Comparison of ENCODE assay signal across 8 mouse cellular contexts in the genomic region with DNA sequence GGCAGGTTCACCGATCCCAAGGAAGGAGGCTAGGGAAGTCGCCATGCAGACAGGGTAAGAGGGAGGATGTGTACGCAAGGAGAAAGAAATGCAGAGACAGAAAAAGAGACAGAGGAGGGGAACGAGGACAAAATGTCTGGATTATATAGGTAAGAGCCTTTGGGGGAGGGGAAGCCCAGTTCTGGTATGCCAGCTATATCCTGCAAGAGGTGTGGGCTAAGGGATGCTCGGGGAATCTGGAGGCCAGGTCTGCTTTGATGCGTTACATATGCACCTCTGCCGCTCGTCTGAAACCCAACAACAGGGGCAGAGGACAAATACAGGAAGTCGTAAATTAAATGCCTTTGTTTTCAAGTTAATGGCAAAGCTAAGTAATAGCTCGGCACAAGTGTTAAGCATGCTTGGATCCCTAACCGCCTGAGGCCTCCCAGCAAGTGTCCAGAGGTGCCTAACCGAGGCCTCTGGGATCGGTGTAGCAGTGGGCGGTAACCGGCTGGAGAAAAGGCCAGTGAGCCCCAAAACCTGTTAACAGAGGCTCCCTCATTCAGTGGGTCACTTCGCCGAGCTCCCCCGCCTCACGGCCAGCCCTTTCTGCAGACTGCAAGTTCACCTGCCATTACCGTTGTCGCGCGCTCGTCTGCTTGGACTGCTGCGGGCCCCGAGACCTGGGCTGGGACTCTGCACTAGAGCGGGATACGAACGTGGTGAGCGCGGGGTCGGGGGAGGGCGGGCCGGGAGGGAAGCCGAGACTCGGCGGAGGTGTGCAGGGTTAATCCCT. TPM values are rescaled to one million over a fixed set of nuclear protein-coding genes. Genes with fewer than 3 reads are reported as not detected.
DNase-seq lines count a peak whose midpoint lies in the region; ATAC-seq and TF ChIP-seq lines count a peak whose summit lies in the region.

No protein-coding gene starts in this region.

- peak; percentile 49 for ATAC-seq in embryonic facial prominence, embryonic 12.5 days (ENCODE audit: insufficient number of reproducible peaks, insufficient read depth, low FRiP score, low TSS enrichment)
- peak; percentile 68 for ATAC-seq in hindbrain, embryonic 16.5 days
- peak; percentile 14 for ATAC-seq in lung, postnatal 0 days

- H3K4me3 ChIP-seq in C2C12 (ENCODE audit: insufficient read depth, poor library complexity, severe bottlenecking), result peak overlapping the region; percentile 82
- peak overlapping the region; percentile 78 for H3K4me3 ChIP-seq in embryonic facial prominence, embryonic 12.5 days
- H3K4me3 ChIP-seq in hindbrain, embryonic 16.5 days (ENCODE audit: low read length), result peak overlapping the region; percentile 81
- peak overlapping the region; percentile 79 for H3K4me3 ChIP-seq in lung, postnatal 0 days (ENCODE audit: low read depth, low read length)

- H3K27me3 ChIP-seq in C2C12 (ENCODE audit: control insufficient read depth, insufficient read depth, insufficient read length), result no peaks in the 10 kb centered on the region
- H3K27me3 ChIP-seq in embryonic facial prominence, embryonic 12.5 days, result peaks cover 13% of the 10 kb centered on the region; the same call in 1 of the 2 replicates
- H3K27me3 ChIP-seq in hindbrain, embryonic 16.5 days (replicated peaks; ENCODE audit: control insufficient read depth, insufficient read depth, low read length), result peaks cover 24% of the 10 kb centered on the region
- H3K27me3 ChIP-seq in lung, postnatal 0 days (replicated peaks; ENCODE audit: insufficient read depth, low read length), result no peaks in the 10 kb centered on the region

- peaks cover 49% of the 10 kb centered on the region for H3K4me1 ChIP-seq in embryonic facial prominence, embryonic 12.5 days
- peaks cover 34% of the 10 kb centered on the region for H3K4me1 ChIP-seq in hindbrain, embryonic 16.5 days (ENCODE audit: control insufficient read depth, insufficient read depth, low read depth, low read length)
- H3K4me1 ChIP-seq in lung, postnatal 0 days (ENCODE audit: insufficient read depth, low read depth, low read length), result peaks cover 36% of the 10 kb centered on the region

- 6% methylated on average over 37 of the region's 37 CpGs for WGBS in embryonic facial prominence, embryonic 12.5 days
- WGBS in hindbrain, embryonic 16.5 days, result 7% methylated on average over 35 of the region's 37 CpGs
- WGBS in lung, postnatal 0 days, result 5% methylated on average over 36 of the region's 37 CpGs

- H3K79me3 ChIP-seq in C2C12 (ENCODE audit: low read depth), result peaks cover 34% of the 10 kb centered on the region

- no peak for TF ChIP-seq CTCF in C2C12 (IDR thresholded peaks at IDR 0.05; ENCODE audit: control insufficient read depth, insufficient read depth, insufficient read length)
- TF ChIP-seq CTCF in lung, postnatal 0 days (IDR thresholded peaks at IDR 0.05), result no peak

- peak; percentile 50 for DNase-seq in embryo, embryonic 11 days
- DNase-seq in embryo, embryonic 9.5 days (ENCODE audit: extremely low spot score), result no peak
- no peak for DNase-seq in lung, postnatal 0 days (ENCODE audit: low spot score)
- DNase-seq in testis, postnatal 14 days (ENCODE audit: low spot score), result peak; percentile 69
- DNase-seq in layer of hippocampus, adult 9-11 months, result no peak

- peak overlapping the region; percentile 52 for H3ac ChIP-seq in C2C12 (ENCODE audit: control insufficient read depth, insufficient read length, low read depth)

- H3K27ac ChIP-seq in embryonic facial prominence, embryonic 12.5 days, result peak overlapping the region; percentile 69
- H3K27ac ChIP-seq in hindbrain, embryonic 16.5 days (ENCODE audit: low read depth, low read length), result peak overlapping the region; percentile 92
- peak overlapping the region; percentile 82 for H3K27ac ChIP-seq in lung, postnatal 0 days (ENCODE audit: low read length)

- peak overlapping the region; percentile 79 for H3K9ac ChIP-seq in embryonic facial prominence, embryonic 12.5 days
- H3K9ac ChIP-seq in hindbrain, embryonic 16.5 days (ENCODE audit: low read depth, low read length), result peak overlapping the region; percentile 80
- H3K9ac ChIP-seq in lung, postnatal 0 days (replicated peaks; ENCODE audit: low read depth), result peak overlapping the region; percentile 23; the same call in 1 of the 2 replicates

- peaks cover 67% of the 10 kb centered on the region for H3K79me2 ChIP-seq in C2C12 (ENCODE audit: control insufficient read depth, insufficient read depth)

- no peaks in the 10 kb centered on the region for H3K9me3 ChIP-seq in embryonic facial prominence, embryonic 12.5 days
- H3K9me3 ChIP-seq in hindbrain, embryonic 16.5 days (ENCODE audit: control insufficient read depth, low read length), result no peaks in the 10 kb centered on the region
- H3K9me3 ChIP-seq in lung, postnatal 0 days (ENCODE audit: low read length), result no peaks in the 10 kb centered on the region

- H3K4me2 ChIP-seq in embryonic facial prominence, embryonic 12.5 days (replicated peaks), result peak overlapping the region; percentile 83
- peak overlapping the region; percentile 96 for H3K4me2 ChIP-seq in hindbrain, embryonic 16.5 days (ENCODE audit: low read length)
- peak overlapping the region; percentile 78 for H3K4me2 ChIP-seq in lung, postnatal 0 days (replicated peaks; ENCODE audit: low read depth, low read length)

- TF ChIP-seq EP300 in lung, postnatal 0 days (IDR thresholded peaks at IDR 0.05), result no peak

- peaks cover 25% of the 10 kb centered on the region for H3K36me3 ChIP-seq in C2C12 (ENCODE audit: control insufficient read depth, insufficient read depth)
- H3K36me3 ChIP-seq in embryonic facial prominence, embryonic 12.5 days, result peaks cover 25% of the 10 kb centered on the region
- peaks cover 10% of the 10 kb centered on the region for H3K36me3 ChIP-seq in hindbrain, embryonic 16.5 days (ENCODE audit: control insufficient read depth, insufficient read depth, low read length)
- H3K36me3 ChIP-seq in lung, postnatal 0 days (ENCODE audit: insufficient read depth, low read length), result peaks cover 18% of the 10 kb centered on the region; the same call in 1 of the 2 replicates

TF ChIP-seq in C2C12, 6 proteins besides CTCF, POLR2A, EP300 and RAD21:
- no peak for TF ChIP-seq MAX (IDR thresholded peaks at IDR 0.05)
- TF ChIP-seq CEBPB (IDR thresholded peaks at IDR 0.05; ENCODE audit: low read depth), result no peak
- no peak for TF ChIP-seq USF1 (IDR thresholded peaks at IDR 0.05; ENCODE audit: low read depth)
- no peak for TF ChIP-seq MYOD1 (IDR thresholded peaks at IDR 0.05; ENCODE audit: control insufficient read depth, insufficient read length, low read depth)
- TF ChIP-seq FOSL1 (IDR thresholded peaks at IDR 0.05; ENCODE audit: insufficient read depth, low read length, poor library complexity, severe bottlenecking), result no peak
- no peak for TF ChIP-seq MYOG (IDR thresholded peaks at IDR 0.05; ENCODE audit: control insufficient read depth, extremely low read depth, insufficient read length)

RNA-seq across cellular contexts. Expression of a gene that starts 2.4 kb away (rescaled TPM):
- polyA plus RNA-seq in C2C12 (2012; fragmentation: generic; extraction: Trizol), result 89.7 TPM
- polyA plus RNA-seq in embryonic facial prominence, embryonic 12.5 days (2016; fragmentation: Nextera tagmentation; extraction: Ambion mirVana), result 54.0 and 55.6 TPM in 2 replicates
- polyA plus RNA-seq in hindbrain, embryonic 16.5 days (2015; fragmentation: Nextera tagmentation; extraction: Ambion mirVana), result 45.8 and 46.6 TPM in 2 replicates
- polyA plus RNA-seq in lung, postnatal 0 days (2015; fragmentation: Nextera tagmentation; extraction: Ambion mirVana), result 86.1 and 97.7 TPM in 2 replicates

RNA-seq across cellular contexts. Expression of a gene that starts 6.6 kb away (rescaled TPM):
- 0.43 TPM for polyA plus RNA-seq in C2C12 (2012; fragmentation: generic; extraction: Trizol)
- polyA plus RNA-seq in embryonic facial prominence, embryonic 12.5 days (2016; fragmentation: Nextera tagmentation; extraction: Ambion mirVana), result 1.3 and 1.7 TPM in 2 replicates
- 3.3 and 4.4 TPM in 2 replicates for polyA plus RNA-seq in hindbrain, embryonic 16.5 days (2015; fragmentation: Nextera tagmentation; extraction: Ambion mirVana)
- polyA plus RNA-seq in lung, postnatal 0 days (2015; fragmentation: Nextera tagmentation; extraction: Ambion mirVana), result 9.1 and 10.7 TPM in 2 replicates

RNA-seq across cellular contexts. Expression of a gene that starts 9.3 kb away (rescaled TPM):
- 15.9 TPM for polyA plus RNA-seq in C2C12 (2012; fragmentation: generic; extraction: Trizol)
- polyA plus RNA-seq in embryonic facial prominence, embryonic 12.5 days (2016; fragmentation: Nextera tagmentation; extraction: Ambion mirVana), result 54.1 and 54.8 TPM in 2 replicates
- polyA plus RNA-seq in hindbrain, embryonic 16.5 days (2015; fragmentation: Nextera tagmentation; extraction: Ambion mirVana), result 125 and 134 TPM in 2 replicates
- 38.1 and 41.5 TPM in 2 replicates for polyA plus RNA-seq in lung, postnatal 0 days (2015; fragmentation: Nextera tagmentation; extraction: Ambion mirVana)

RNA-seq across cellular contexts. Expression of a gene that starts 11.7 kb away (rescaled TPM):
- 12.8 TPM for polyA plus RNA-seq in C2C12 (2012; fragmentation: generic; extraction: Trizol)
- 40.8 and 46.3 TPM in 2 replicates for polyA plus RNA-seq in embryonic facial prominence, embryonic 12.5 days (2016; fragmentation: Nextera tagmentation; extraction: Ambion mirVana)
- polyA plus RNA-seq in hindbrain, embryonic 16.5 days (2015; fragmentation: Nextera tagmentation; extraction: Ambion mirVana), result 75.8 and 78.6 TPM in 2 replicates
- 24.7 and 28.0 TPM in 2 replicates for polyA plus RNA-seq in lung, postnatal 0 days (2015; fragmentation: Nextera tagmentation; extraction: Ambion mirVana)

RNA-seq across cellular contexts. Expression of a gene that starts 11.7 kb away (rescaled TPM):
- 23.7 TPM for polyA plus RNA-seq in C2C12 (2012; fragmentation: generic; extraction: Trizol)
- polyA plus RNA-seq in embryonic facial prominence, embryonic 12.5 days (2016; fragmentation: Nextera tagmentation; extraction: Ambion mirVana), result 17.2 and 17.7 TPM in 2 replicates
- 51.4 and 59.0 TPM in 2 replicates for polyA plus RNA-seq in hindbrain, embryonic 16.5 days (2015; fragmentation: Nextera tagmentation; extraction: Ambion mirVana)
- 29.7 and 34.7 TPM in 2 replicates for polyA plus RNA-seq in lung, postnatal 0 days (2015; fragmentation: Nextera tagmentation; extraction: Ambion mirVana)

Comparison
In these comparisons a context has a peak if more than half of its experiments do, and no peak if none do; other contexts are left out.
1. DNase-seq: peak in embryo, embryonic 11 days (single experiment) and testis, postnatal 14 days (single experiment); none in embryo, embryonic 9.5 days (single experiment), lung, postnatal 0 days (single experiment) and layer of hippocampus, adult 9-11 months (single experiment).
2. ATAC-seq: peak in every context shown above with its lines; median percentile 68 in hindbrain, embryonic 16.5 days; 49 in embryonic facial prominence, embryonic 12.5 days; 14 in lung, postnatal 0 days.
3. H3K9ac ChIP-seq: peak in every context shown above with its lines; median percentile 80 in hindbrain, embryonic 16.5 days; 79 in embryonic facial prominence, embryonic 12.5 days; 23 in lung, postnatal 0 days.
4. Peak in every context shown above with its lines, with median percentiles within 50 percentile points of each other: H3K4me3 ChIP-seq, H3K27ac ChIP-seq and H3K4me2 ChIP-seq.